Mouse (Mus musculus): ENCODE measurements around the gene Setd6. TPM values are rescaled to one million over a fixed set of nuclear protein-coding genes. Genes with fewer than 3 reads are reported as not detected.

Setd6 gene
- polyA plus RNA-seq, 3 experiments from 2014 or later = 6.3 to 10.5 (median 9.7) TPM

DNA sequence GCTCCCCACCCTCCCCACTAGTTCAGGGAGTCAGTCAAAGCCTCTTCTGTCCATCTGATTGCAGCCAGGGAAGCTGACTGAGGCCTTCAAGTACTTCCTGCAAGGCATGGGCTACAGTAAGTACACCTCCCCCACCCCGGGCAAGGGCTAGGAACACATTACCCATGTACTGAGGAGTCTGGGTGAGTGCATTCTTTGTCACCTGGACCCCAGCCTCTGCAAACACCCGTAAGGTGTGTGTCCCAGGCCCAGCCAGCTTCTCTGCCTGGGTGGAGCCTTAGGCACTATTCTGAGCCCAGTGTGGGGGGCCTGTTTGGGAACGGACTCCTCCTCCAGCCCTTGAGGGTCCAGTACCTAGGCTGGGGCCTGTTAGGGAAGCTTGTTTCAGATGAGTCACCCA, 4.7 kb upstream of the Setd6 start:
- ATAC-seq = no peak

DNA sequence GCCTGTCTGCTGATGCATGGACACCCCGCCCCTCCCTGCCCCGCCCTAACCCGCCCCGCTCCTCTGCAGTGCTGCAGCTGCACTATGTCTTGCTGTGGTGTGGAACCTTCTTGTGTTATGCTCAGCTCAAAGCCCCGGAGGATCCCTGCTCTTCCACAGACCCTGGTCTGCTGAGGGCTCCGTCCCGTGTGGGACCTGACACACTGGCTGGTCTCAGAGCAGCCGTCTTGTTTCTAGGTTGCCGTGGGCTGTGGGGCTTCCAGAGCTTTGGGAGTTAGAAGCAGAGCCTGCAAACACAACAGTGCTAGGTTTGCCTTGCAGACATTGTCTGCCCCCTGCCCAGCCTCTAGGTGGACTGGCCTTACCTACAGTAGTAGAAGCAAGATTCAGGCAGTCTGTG, 3.3 kb upstream of the Setd6 start:
- ATAC-seq = no peak

DNA sequence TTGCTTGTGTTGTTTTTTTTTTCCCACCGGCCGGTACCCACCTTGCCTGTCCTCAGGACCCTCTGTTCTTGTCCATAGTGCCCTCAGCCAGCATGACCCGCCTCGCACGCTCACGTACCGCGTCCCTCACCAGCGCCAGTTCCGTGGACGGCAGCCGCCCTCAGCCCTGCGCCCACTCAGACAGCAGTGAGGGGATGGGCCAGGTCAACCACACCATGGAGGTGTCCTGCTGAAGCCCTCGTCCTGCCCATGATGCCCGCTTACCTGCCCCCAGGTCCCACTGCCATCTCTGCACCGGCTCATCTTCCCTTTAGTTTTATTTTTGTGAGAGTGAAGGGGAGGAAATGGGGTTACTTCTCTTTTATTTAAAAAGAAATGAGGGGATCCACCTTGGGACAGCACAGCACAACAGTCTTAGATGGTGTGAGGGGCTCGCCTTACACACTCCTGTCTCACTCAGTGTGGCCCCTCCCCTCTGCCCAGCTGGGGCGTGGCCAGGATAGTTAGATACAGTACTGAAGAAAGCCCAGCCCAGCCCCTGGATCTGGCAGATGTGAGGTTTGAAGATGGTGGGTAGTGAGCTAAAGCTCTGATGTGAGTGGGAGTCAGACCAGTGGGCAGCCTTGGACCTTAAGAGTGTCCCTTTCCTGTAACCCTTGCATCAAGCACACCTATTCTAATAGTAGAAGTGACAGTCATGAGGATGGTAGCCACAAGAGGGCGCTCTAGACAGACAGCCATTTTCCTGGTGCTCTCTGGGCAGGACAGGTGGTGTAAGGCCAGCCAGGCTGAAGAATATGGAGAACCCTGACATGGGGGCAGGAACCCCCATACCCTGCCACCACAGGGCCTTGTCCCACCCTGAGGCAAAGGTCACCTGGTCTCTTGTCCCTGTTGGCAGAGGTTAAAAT, 2.3 kb upstream of the Setd6 start:
- peak; percentile 62 for ATAC-seq

DNA sequence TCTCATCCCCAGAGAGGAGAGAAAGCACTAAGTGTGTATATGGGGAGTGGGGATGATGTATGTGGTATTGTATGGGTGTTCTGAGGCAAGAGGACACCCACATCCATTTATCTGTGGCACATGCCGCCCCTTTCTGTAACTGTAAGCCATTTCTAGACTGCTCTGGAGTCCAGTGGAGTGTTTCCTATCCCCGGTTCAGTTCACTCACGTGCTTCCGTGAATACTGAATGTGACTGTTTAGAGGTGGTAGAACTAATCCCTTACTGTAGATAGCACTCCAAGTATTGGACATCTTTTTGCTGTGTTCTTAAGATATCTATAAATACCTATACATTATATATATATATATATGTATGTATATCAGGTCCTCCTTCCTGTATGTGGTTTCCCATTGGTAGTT, 1.3 kb upstream of the Setd6 start:
- ATAC-seq = no peak

DNA sequence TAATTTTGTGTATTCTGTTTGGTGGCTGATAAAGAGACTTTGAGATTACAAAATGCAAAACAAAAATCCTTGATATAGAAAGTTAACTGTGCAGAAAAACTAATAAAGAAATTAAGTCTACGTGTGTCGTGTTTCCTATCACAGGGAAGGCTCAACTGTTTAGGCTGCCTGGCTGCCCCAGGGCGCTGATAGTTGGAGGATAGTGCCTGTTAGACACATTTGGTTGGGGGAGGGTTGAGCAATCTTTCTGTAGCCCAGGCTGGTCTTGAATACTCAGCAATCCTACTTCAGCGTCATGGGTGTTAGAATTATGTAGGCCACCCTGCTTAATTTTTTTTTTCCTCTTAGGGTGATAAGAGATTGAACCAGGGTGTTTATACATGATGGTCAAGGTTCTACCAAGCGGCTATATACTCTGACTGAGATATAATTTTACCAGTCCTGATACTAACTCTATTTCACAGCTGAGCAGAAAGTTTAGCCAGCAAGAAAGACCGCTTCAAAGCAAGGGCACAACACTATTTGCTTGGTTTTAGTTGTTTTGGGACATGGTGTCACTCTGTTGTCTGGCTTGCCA, 756 bp upstream of the Setd6 start:
- no peak for ATAC-seq

DNA sequence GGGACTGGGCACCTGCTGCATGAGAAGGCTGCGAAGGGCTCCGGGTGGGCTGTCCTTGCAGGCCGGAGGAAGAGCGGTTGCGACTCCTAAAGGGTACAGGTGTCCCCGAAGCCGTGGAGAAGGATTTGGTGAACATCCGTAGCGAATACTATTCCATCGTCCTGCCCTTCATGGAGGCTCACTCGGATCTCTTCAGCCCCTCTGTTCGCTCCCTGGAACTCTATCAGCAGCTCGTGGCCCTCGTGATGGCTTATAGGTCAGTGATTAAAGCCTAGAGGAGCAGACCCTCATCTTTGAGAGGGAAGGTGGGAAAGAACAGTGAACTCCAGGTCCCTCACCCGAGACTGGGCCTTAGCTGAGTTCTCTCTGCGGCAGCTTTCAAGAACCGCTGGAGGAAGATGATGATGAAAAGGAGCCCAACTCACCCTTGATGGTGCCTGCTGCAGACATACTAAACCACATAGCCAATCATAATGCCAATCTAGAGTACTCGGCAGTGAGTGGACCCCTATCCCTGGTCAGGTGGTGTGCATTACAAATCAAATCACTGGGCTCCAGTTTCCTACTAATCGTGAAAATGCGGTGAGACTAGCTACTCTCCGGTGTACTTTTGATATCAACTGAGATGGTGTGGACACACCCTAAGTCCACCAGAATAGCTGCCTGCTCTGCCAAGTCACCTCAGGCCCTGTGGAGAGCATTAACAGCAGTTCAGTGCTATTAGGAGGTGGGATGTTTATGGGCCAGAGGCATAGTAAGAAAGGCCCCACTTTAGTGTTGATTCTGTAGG, 1.1 kb downstream of the Setd6 start:
- ATAC-seq = no peak

DNA sequence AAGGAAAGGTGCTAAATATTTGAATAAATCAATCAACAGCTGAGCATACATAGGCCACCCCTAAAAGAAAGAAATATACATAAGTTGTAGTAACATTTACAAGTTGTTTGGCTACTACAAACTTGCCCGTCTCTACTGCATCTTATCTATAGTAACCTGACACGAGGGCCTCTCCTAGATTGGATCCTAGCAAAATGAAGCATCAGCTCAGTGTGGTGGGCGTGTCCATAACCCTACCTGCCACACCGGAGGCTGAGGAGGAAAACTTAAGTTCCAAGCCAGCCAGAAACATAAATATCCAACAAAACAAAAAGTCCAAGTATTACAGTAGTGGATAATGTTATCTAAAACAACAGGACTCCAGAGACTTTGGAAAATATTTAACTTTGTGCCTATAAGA, 11.9 kb downstream of the Setd6 start:
- no peak for ATAC-seq

DNA sequence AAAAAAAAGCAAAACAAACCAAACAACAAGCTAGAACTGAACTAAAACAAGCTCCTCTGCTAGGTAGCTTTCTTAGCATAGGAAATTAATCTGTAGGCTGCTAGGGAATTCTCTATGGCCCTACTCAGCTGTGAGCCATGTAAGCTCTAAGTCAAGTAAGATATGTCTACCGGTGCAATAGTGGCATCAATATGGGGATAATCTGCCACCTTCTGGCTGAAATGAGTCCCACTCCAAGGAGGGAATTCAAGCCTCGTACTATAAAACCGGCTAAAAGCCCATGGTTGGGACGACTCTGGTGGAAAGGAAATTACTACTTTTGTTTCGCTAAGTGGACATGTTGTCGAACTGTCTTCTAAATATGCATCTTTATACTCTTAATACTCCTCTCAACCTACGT, 22.9 kb downstream of the Setd6 start:
- no peak for ATAC-seq

DNA sequence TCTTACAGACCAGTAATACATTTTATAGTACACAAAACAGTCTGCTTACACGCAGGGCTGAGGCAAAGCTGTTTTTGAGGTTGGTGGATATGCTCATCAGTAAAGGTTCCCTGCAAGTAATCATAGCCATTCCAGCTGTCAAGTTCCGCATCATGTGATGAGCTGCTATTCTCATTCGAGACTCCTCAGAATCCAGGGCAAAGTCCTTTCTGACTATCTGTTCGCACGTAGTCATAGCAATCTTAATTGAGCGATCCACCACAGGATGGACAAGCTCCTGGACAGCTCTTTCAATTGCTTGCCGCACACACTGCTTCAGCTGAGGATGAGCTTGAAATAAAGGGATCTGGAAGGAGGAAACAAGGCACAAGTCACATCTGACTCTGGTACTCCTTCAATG, 26.1 kb downstream of the Setd6 start:
- no peak for ATAC-seq

DNA sequence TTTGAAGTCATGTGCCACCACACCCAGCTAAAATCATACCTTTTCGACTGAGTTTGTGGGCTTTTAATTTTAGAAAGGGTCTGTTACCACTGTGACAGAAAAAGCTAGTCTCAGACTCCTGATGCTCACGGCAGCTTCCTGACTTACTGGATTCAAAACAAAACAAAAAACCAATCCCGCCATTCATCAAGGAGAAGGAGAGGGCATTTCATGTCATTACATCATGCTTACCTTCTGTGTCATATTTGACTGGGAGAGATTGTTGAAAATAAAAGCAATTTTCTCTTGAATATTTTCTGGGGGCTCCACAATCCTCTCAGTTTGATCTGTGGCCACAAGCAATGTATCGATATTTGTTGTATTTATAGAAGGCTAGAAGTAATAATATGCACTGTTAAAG, 32.3 kb downstream of the Setd6 start:
- ATAC-seq = no peak

DNA sequence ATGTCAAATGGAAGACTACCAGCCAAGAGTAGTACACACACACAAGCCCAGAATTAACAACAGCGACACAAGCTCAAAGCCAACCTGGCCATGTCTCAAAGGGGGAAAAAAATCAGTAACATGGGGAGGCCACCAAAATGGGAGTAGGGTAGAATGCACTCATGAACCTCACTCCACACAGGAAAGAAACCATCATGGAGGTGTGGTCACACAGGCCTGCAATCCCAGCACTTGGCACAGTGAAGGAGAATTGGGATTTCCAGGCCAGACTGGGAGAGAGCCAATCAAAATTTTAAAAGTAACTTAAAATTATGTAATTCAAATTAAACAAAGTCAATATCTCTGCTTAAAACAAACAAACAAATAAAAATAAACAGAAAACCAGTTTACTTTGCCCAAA, 36.2 kb downstream of the Setd6 start:
- no peak for ATAC-seq

DNA sequence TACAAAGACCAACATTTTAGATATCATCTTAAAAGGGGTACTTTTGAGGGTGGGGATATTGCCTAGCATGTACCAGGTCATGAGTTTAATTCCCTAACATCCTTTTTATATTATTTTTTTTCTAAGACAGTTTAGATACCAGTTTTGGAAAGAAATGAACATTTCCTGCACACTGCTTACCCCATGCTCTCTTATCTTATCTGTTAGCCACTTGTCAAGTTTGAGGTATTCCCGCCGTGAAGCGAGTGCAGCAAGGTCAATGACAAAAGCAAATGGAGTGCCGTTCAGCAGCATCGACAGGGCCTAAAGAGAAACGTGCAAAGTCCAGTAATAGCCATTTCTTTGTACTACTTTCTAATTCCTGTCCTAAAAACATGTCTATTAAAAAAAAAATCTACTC, 44.6 kb downstream of the Setd6 start:
- no peak for ATAC-seq

DNA sequence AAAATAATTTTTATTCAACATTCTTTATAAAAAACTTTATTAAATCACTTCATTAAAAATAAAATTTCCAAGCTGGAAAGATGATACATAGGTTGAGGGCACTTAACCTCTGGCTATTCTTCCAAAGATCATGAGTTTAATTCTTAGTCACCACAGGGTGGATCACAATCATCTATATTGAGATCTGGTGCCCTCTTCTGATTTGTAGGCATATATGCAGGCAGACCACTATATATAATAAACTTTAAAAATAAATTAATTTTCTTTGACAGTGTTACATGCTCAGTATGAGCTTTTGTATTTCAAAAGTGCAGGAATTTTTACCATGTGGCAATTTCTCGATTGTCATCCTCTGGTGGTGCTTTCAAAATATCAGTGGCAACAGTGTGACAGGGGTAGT, 48.5 kb downstream of the Setd6 start:
- no peak for ATAC-seq

Other genes with a start within 250 kb of the Setd6 start
- gene Csnk2a2, start 225.8 kb upstream of the Setd6 start, polyA plus RNA-seq (2017; shearing (Covaris generic)) = 10 to 100 TPM; 10.6 to 16.8 (median 12.5) TPM
- not detected for gene Ccdc113, start 181.8 kb upstream of the Setd6 start, polyA plus RNA-seq (2017; shearing (Covaris generic))
- not detected for gene Prss54, start 139.5 kb upstream of the Setd6 start, polyA plus RNA-seq (2017; shearing (Covaris generic))
- gene Gins3, start 82.4 kb upstream of the Setd6 start, polyA plus RNA-seq (2017; shearing (Covaris generic)) = 10 to 100 TPM in 1 of 3 experiments, 1 to 10 TPM in 2; 8.3 to 13.8 (median 9.1) TPM
- 1 to 10 TPM; 1.3 to 2.7 (median 1.7) TPM for gene Ndrg4, start 38.9 kb upstream of the Setd6 start, polyA plus RNA-seq (2017; shearing (Covaris generic))
- 10 to 100 TPM; 88.9 to 95.1 (median 94.7) TPM for gene Cnot1, start 91.6 kb downstream of the Setd6 start, polyA plus RNA-seq (2017; shearing (Covaris generic))
- gene Sap18b, start 109.5 kb downstream of the Setd6 start, polyA plus RNA-seq (2017; shearing (Covaris generic)) = 100 to 1,000 TPM; 257 to 291 (median 281) TPM
- 1 to 10 TPM; 4.1 to 9.2 (median 6.9) TPM for gene Slc38a7, start 137.7 kb downstream of the Setd6 start, polyA plus RNA-seq (2017; shearing (Covaris generic))
- 100 to 1,000 TPM in 2 of 3 experiments, 10 to 100 TPM in 1; 67.0 to 136 (median 118) TPM for gene Got2, start 172.7 kb downstream of the Setd6 start, polyA plus RNA-seq (2017; shearing (Covaris generic))